Mouse (Mus musculus): ENCODE measurements around the gene Tspyl3. TPM values are rescaled to one million over a fixed set of nuclear protein-coding genes. Genes with fewer than 3 reads are reported as not detected.

Gene Tspyl3
- polyA plus RNA-seq, 1 experiment = 3.9 TPM

DNA sequence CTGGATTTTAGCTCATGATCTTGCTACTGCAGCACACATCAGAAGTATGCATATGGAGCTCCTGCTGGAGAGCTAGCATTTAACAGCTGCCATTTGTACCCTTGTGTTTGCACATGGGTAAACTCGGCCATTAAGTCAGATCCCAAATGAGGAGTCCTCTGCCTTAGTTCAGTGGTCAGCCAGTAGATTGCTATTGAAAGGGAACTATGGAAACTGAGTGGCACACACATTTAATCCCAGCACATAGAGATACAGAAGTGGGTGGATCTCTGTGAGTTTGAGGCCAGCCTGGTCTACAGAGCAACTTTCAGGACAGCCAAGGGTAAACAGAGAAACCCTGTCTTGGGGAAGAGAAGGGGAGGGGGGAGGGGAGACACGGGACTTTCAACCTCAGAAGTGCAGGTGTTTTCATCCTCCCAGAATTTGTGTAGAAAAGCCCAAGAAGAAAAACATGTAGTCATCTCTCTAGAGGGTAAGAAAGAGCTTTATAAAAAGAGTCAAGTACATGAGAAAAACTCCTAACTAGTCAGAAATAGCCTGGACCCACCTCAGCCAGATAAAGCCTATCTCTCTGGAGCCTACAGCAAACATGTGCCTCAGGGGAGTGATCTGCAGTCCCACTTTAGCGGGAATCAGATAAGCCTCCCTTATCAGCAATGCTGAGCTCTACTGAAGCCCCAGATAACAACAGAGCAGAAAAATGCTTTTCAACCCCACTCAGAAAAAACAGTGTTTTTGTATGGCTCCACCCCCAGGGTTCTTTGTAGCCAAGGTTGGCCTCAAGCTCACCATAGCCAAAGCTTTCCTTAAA lies 34.8 kb upstream of the Tspyl3 start:
- Histone ChIP-seq H3K4me1 (ENCODE audit: control insufficient read depth, insufficient read depth, low read length) (no peaks in the 10 kb centered on the region), H3K4me3 (ENCODE audit: low read depth, low read length) (no peak overlapping the region), H3K27ac (ENCODE audit: insufficient read depth, low read length) (no peak overlapping the region), H3K27me3 (ENCODE audit: control insufficient read depth, insufficient read depth, low read length, poor library complexity, severe bottlenecking) (no peaks in the 10 kb centered on the region), H3K9me3 (replicated peaks; ENCODE audit: control insufficient read depth, insufficient read depth, low read length, poor library complexity, severe bottlenecking) (no peaks in the 10 kb centered on the region), H3K36me3 (ENCODE audit: control insufficient read depth, insufficient read depth, low read length, poor library complexity, severe bottlenecking) (no peaks in the 10 kb centered on the region), H3K9ac (ENCODE audit: low read depth, poor library complexity, severe bottlenecking) (no peak overlapping the region)
- no peak for TF ChIP-seq CTCF (IDR thresholded peaks at IDR 0.05; ENCODE audit: low read depth, low read length)
- no peak for TF ChIP-seq EP300 (IDR thresholded peaks at IDR 0.05; ENCODE audit: insufficient read depth, low read depth, low read length)
- no peak for TF ChIP-seq POLR2A (IDR thresholded peaks at IDR 0.05; ENCODE audit: insufficient read depth, low read length)

GRCm38 (mm10) chr2:153259030-153259863 lies 34.0 kb upstream of the Tspyl3 start:
- TF ChIP-seq POLR2A (IDR thresholded peaks at IDR 0.05; ENCODE audit: insufficient read depth, low read length) (no peak), CTCF (IDR thresholded peaks at IDR 0.05; ENCODE audit: low read depth, low read length) (no peak)
- H3K36me3 ChIP-seq (ENCODE audit: control insufficient read depth, insufficient read depth, low read length, poor library complexity, severe bottlenecking) = no peaks in the 10 kb centered on the region
- H3K27ac ChIP-seq (ENCODE audit: insufficient read depth, low read length) = no peak overlapping the region
- H3K9me3 ChIP-seq (replicated peaks; ENCODE audit: control insufficient read depth, insufficient read depth, low read length, poor library complexity, severe bottlenecking) = no peaks in the 10 kb centered on the region
- no peaks in the 10 kb centered on the region for H3K4me1 ChIP-seq (ENCODE audit: control insufficient read depth, insufficient read depth, low read length)
- H3K4me3 ChIP-seq (ENCODE audit: low read depth, low read length) = no peak overlapping the region
- no peak overlapping the region for H3K9ac ChIP-seq (ENCODE audit: low read depth, poor library complexity, severe bottlenecking)
- H3K27me3 ChIP-seq (ENCODE audit: control insufficient read depth, insufficient read depth, low read length, poor library complexity, severe bottlenecking) = no peaks in the 10 kb centered on the region

GRCm38 (mm10) chr2:153256604-153257003 lies 31.4 kb upstream of the Tspyl3 start:
- Histone ChIP-seq H3K36me3 (ENCODE audit: control insufficient read depth, insufficient read depth, low read length, poor library complexity, severe bottlenecking) (no peaks in the 10 kb centered on the region; the same call in 1 of the 2 replicates), H3K4me1 (ENCODE audit: control insufficient read depth, insufficient read depth, low read length) (no peaks in the 10 kb centered on the region), H3K27ac (ENCODE audit: insufficient read depth, low read length) (no peak overlapping the region), H3K27me3 (ENCODE audit: control insufficient read depth, insufficient read depth, low read length, poor library complexity, severe bottlenecking) (no peaks in the 10 kb centered on the region), H3K9ac (ENCODE audit: low read depth, poor library complexity, severe bottlenecking) (no peak overlapping the region), H3K9me3 (replicated peaks; ENCODE audit: control insufficient read depth, insufficient read depth, low read length, poor library complexity, severe bottlenecking) (no peaks in the 10 kb centered on the region), H3K4me3 (ENCODE audit: low read depth, low read length) (no peak overlapping the region)
- TF ChIP-seq POLR2A (IDR thresholded peaks at IDR 0.05; ENCODE audit: insufficient read depth, low read length) (no peak), CTCF (IDR thresholded peaks at IDR 0.05; ENCODE audit: low read depth, low read length) (no peak), EP300 (IDR thresholded peaks at IDR 0.05; ENCODE audit: insufficient read depth, low read depth, low read length) (no peak)

GRCm38 (mm10) chr2:153249751-153250150 lies 24.5 kb upstream of the Tspyl3 start:
- Histone ChIP-seq H3K27ac (ENCODE audit: insufficient read depth, low read length) (no peak overlapping the region), H3K36me3 (ENCODE audit: control insufficient read depth, insufficient read depth, low read length, poor library complexity, severe bottlenecking) (peaks cover 6% of the 10 kb centered on the region), H3K4me1 (ENCODE audit: control insufficient read depth, insufficient read depth, low read length) (no peaks in the 10 kb centered on the region), H3K27me3 (ENCODE audit: control insufficient read depth, insufficient read depth, low read length, poor library complexity, severe bottlenecking) (no peaks in the 10 kb centered on the region), H3K4me3 (ENCODE audit: low read depth, low read length) (no peak overlapping the region), H3K9ac (ENCODE audit: low read depth, poor library complexity, severe bottlenecking) (no peak overlapping the region), H3K9me3 (replicated peaks; ENCODE audit: control insufficient read depth, insufficient read depth, low read length, poor library complexity, severe bottlenecking) (no peaks in the 10 kb centered on the region)
- TF ChIP-seq POLR2A (IDR thresholded peaks at IDR 0.05; ENCODE audit: insufficient read depth, low read length) (no peak), EP300 (IDR thresholded peaks at IDR 0.05; ENCODE audit: insufficient read depth, low read depth, low read length) (no peak), CTCF (IDR thresholded peaks at IDR 0.05; ENCODE audit: low read depth, low read length) (no peak)

GRCm38 (mm10) chr2:153242156-153242555 lies 16.9 kb upstream of the Tspyl3 start:
- H3K9me3 ChIP-seq (replicated peaks; ENCODE audit: control insufficient read depth, insufficient read depth, low read length, poor library complexity, severe bottlenecking) = no peaks in the 10 kb centered on the region
- no peak overlapping the region for H3K4me3 ChIP-seq (ENCODE audit: low read depth, low read length)
- TF ChIP-seq CTCF (IDR thresholded peaks at IDR 0.05; ENCODE audit: low read depth, low read length) (no peak), POLR2A (IDR thresholded peaks at IDR 0.05; ENCODE audit: insufficient read depth, low read length) (no peak)
- H3K27ac ChIP-seq (ENCODE audit: insufficient read depth, low read length) = no peak overlapping the region
- H3K36me3 ChIP-seq (ENCODE audit: control insufficient read depth, insufficient read depth, low read length, poor library complexity, severe bottlenecking) = no peaks in the 10 kb centered on the region
- H3K9ac ChIP-seq (ENCODE audit: low read depth, poor library complexity, severe bottlenecking) = peak overlapping the region; percentile 91
- no peaks in the 10 kb centered on the region for H3K4me1 ChIP-seq (ENCODE audit: control insufficient read depth, insufficient read depth, low read length)
- no peaks in the 10 kb centered on the region for H3K27me3 ChIP-seq (ENCODE audit: control insufficient read depth, insufficient read depth, low read length, poor library complexity, severe bottlenecking)
